Mouse (Mus musculus) midbrain, embryonic 16.5 days (tissue): ENCODE results near the gene Aspg. TPM values are rescaled to one million over a fixed set of nuclear protein-coding genes. Genes with fewer than 3 reads are reported as not detected.
A peak's percentile ranks its signal among the peaks of the same experiment; 100 is the strongest.

Experiments
- ATAC-seq: fragments of 200-750 bp; cut with Nextera tagmentation; 2 replicates; pipeline ENCODE4 v1.8.0; 2017; ENCODE audit warnings: moderate TSS enrichment
- H3K27ac ChIP-seq: fragments of 300-500 bp; sonication (generic); 2 replicates; pipeline ENCODE4 v1.5.1; 2014; ENCODE audit warnings: mild to moderate bottlenecking, low read length, mixed read lengths
- H3K27me3 ChIP-seq: fragments of 300-500 bp; sonication (generic); 2 replicates; pipeline ENCODE4 v1.6.1; 2014; ENCODE audit warnings: low read depth, low read length, mixed read lengths; ENCODE audit not compliant: control insufficient read depth, insufficient read depth
- H3K36me3 ChIP-seq: fragments of 300-500 bp; sonication (generic); 2 replicates; pipeline ENCODE4 v1.6.1; 2014; ENCODE audit warnings: mild to moderate bottlenecking, low read length, moderate library complexity, mixed read lengths; ENCODE audit not compliant: control insufficient read depth, insufficient read depth
- H3K4me1 ChIP-seq: fragments of 300-500 bp; sonication (generic); 2 replicates; pipeline ENCODE4 v1.6.1; 2014; ENCODE audit warnings: mild to moderate bottlenecking, low read length, mixed read lengths; ENCODE audit not compliant: control insufficient read depth, insufficient read depth
- H3K4me2 ChIP-seq: fragments of 300-500 bp; sonication (generic); 2 replicates; pipeline ENCODE4 v1.6.1; 2014; ENCODE audit warnings: mild to moderate bottlenecking, low read length, mixed read lengths
- H3K4me3 ChIP-seq: fragments of 300-500 bp; sonication (generic); 2 replicates; pipeline ENCODE4 v1.5.1; 2014; ENCODE audit warnings: low read depth, mild to moderate bottlenecking, low read length, moderate library complexity, mixed read lengths
- H3K9ac ChIP-seq: fragments of 300-500 bp; sonication (generic); 2 replicates; pipeline ENCODE4 v1.6.1; 2014; ENCODE audit warnings: low read depth, low read length, mixed read lengths
- H3K9me3 ChIP-seq: fragments of 300-500 bp; sonication (generic); replicated peaks from 2 replicates; pipeline ENCODE4 v1.6.1; 2014; ENCODE audit warnings: mild to moderate bottlenecking, low read length, mixed read lengths; ENCODE audit not compliant: control insufficient read depth, poor library complexity, severe bottlenecking
- WGBS: fragments of 180-500 bp; shearing (Covaris S2); extraction: QIAGEN DNeasy Blood & Tissue Kit; methylation state at CpG from one replicate; pipeline ENCODE4 v1.1.7; 2014; 5-methylcytosine and 5-hydroxymethylcytosine counted together
- polyA plus RNA-seq: library from polyadenylated mRNA; unstranded; fragments of >200 nt; fragmentation: Nextera tagmentation; extraction: Ambion mirVana; gene quantifications from 2 replicates; pipeline ENCODE4 v1.2.1, GENCODE M21; 2015

Gene Aspg
- polyA plus RNA-seq, 1 experiment from 2014 or later = 0.74 TPM

- no peaks in the 10 kb centered on the region; the same call in 1 of the 2 replicates for H3K27me3 ChIP-seq
- H3K4me2 ChIP-seq = 0 out of 2 replicates have a peak overlapping the region, but pooled peaks have one; percentile 4
- H3K9me3 ChIP-seq = no peaks in the 10 kb centered on the region
- no peak overlapping the region for H3K27ac ChIP-seq
- H3K4me3 ChIP-seq = no peak overlapping the region
- WGBS = 42% methylated on average over 12 of the region's 12 CpGs
- peak overlapping the region; percentile 21; the same call in 1 of the 2 replicates for H3K9ac ChIP-seq
- ATAC-seq = no peak
- peaks cover 44% of the 10 kb centered on the region for H3K4me1 ChIP-seq
- no peaks in the 10 kb centered on the region for H3K36me3 ChIP-seq
Observed at GRCm38 (mm10) chr12:112151244-112151979, 44.9 kb downstream of the Aspg start.

- peaks cover 39% of the 10 kb centered on the region for H3K4me1 ChIP-seq
- H3K9me3 ChIP-seq = no peaks in the 10 kb centered on the region
- ATAC-seq = no peak
- H3K27me3 ChIP-seq = no peaks in the 10 kb centered on the region
- no peaks in the 10 kb centered on the region for H3K36me3 ChIP-seq
- WGBS = 46% methylated on average over 6 of the region's 6 CpGs
- H3K4me2 ChIP-seq = no peak overlapping the region
- H3K27ac ChIP-seq = no peak overlapping the region
- H3K9ac ChIP-seq = 0 out of 2 replicates have a peak overlapping the region, but pooled peaks have one; percentile 21
- H3K4me3 ChIP-seq = no peak overlapping the region
Observed at GRCm38 (mm10) chr12:112151980-112152362, 45.5 kb downstream of the Aspg start.

GRCm38 (mm10) chr12:112153597-112153996 lies 47.1 kb downstream of the Aspg start:
- Histone ChIP-seq H3K4me3 (no peak overlapping the region), H3K4me1 (peaks cover 31% of the 10 kb centered on the region), H3K4me2 (no peak overlapping the region), H3K27me3 (no peaks in the 10 kb centered on the region; the same call in 1 of the 2 replicates), H3K27ac (no peak overlapping the region; the same call in 1 of the 2 replicates), H3K36me3 (no peaks in the 10 kb centered on the region), H3K9me3 (no peaks in the 10 kb centered on the region), H3K9ac (no peak overlapping the region)
- ATAC-seq = no peak
- WGBS = 79% methylated on average over 12 of the region's 12 CpGs

GRCm38 (mm10) chr12:112154476-112154875 lies 48.0 kb downstream of the Aspg start:
- no peak for ATAC-seq
- H3K27ac ChIP-seq = 0 out of 2 replicates have a peak overlapping the region, but pooled peaks have one; percentile 22
- H3K4me2 ChIP-seq = no peak overlapping the region
- H3K9me3 ChIP-seq = no peaks in the 10 kb centered on the region
- no peaks in the 10 kb centered on the region; the same call in 1 of the 2 replicates for H3K27me3 ChIP-seq
- H3K9ac ChIP-seq = 0 out of 2 replicates have a peak overlapping the region, but pooled peaks have one; percentile 20
- WGBS = 43% methylated on average over 5 of the region's 5 CpGs
- H3K4me1 ChIP-seq = peaks cover 29% of the 10 kb centered on the region
- no peaks in the 10 kb centered on the region for H3K36me3 ChIP-seq
- no peak overlapping the region for H3K4me3 ChIP-seq

- H3K4me1 ChIP-seq = peaks cover 26% of the 10 kb centered on the region
- H3K4me3 ChIP-seq = no peak overlapping the region
- no peak for ATAC-seq
- peak overlapping the region; percentile 57 for H3K27ac ChIP-seq
- H3K4me2 ChIP-seq = peak overlapping the region; percentile 18; the same call in 1 of the 2 replicates
- peak overlapping the region; percentile 53; the same call in 1 of the 2 replicates for H3K9ac ChIP-seq
- H3K27me3 ChIP-seq = no peaks in the 10 kb centered on the region; the same call in 1 of the 2 replicates
- no peaks in the 10 kb centered on the region for H3K9me3 ChIP-seq
- H3K36me3 ChIP-seq = no peaks in the 10 kb centered on the region
- 33% methylated on average over 16 of the region's 16 CpGs for WGBS
Observed at GRCm38 (mm10) chr12:112155218-112156051, 49.0 kb downstream of the Aspg start.

GRCm38 (mm10) chr12:112156804-112157203 lies 50.3 kb downstream of the Aspg start:
- H3K9ac ChIP-seq = 0 out of 2 replicates have a peak overlapping the region, but pooled peaks have one; percentile 38
- ATAC-seq = no peak
- H3K27ac ChIP-seq = no peak overlapping the region
- WGBS = 44% methylated on average over 6 of the region's 6 CpGs
- H3K9me3 ChIP-seq = no peaks in the 10 kb centered on the region
- H3K27me3 ChIP-seq = no peaks in the 10 kb centered on the region; the same call in 1 of the 2 replicates
- H3K4me1 ChIP-seq = peaks cover 22% of the 10 kb centered on the region
- no peaks in the 10 kb centered on the region for H3K36me3 ChIP-seq
- H3K4me2 ChIP-seq = no peak overlapping the region
- H3K4me3 ChIP-seq = no peak overlapping the region

GRCm38 (mm10) chr12:112158246-112158645 lies 51.8 kb downstream of the Aspg start:
- no peak overlapping the region for H3K4me3 ChIP-seq
- H3K4me1 ChIP-seq = peaks cover 21% of the 10 kb centered on the region
- no peaks in the 10 kb centered on the region for H3K36me3 ChIP-seq
- H3K27me3 ChIP-seq = no peaks in the 10 kb centered on the region; the same call in 1 of the 2 replicates
- no peak overlapping the region for H3K27ac ChIP-seq
- H3K9ac ChIP-seq = no peak overlapping the region
- 67% methylated on average over 8 of the region's 8 CpGs for WGBS
- H3K4me2 ChIP-seq = no peak overlapping the region
- no peaks in the 10 kb centered on the region for H3K9me3 ChIP-seq
- no peak for ATAC-seq

- Histone ChIP-seq H3K4me1 (peaks cover 17% of the 10 kb centered on the region), H3K4me3 (no peak overlapping the region), H3K27me3 (no peaks in the 10 kb centered on the region; the same call in 1 of the 2 replicates), H3K27ac (no peak overlapping the region), H3K9me3 (no peaks in the 10 kb centered on the region), H3K9ac (no peak overlapping the region), H3K36me3 (no peaks in the 10 kb centered on the region), H3K4me2 (no peak overlapping the region)
- no peak for ATAC-seq
Observed at GRCm38 (mm10) chr12:112158784-112159183, 52.3 kb downstream of the Aspg start.
